Mouse (Mus musculus): Measurements from ENCODE around the gene Zfp563. TPM values are rescaled to one million over a fixed set of nuclear protein-coding genes. Genes with fewer than 3 reads are reported as not detected.

Zfp563 gene
- 3.3 TPM in 2 replicates for polyA plus RNA-seq (2015; fragmentation: Nextera tagmentation; extraction: Ambion mirVana)

- peak; percentile 85 for ATAC-seq
- 4% methylated on average over 34 of the region's 34 CpGs for WGBS
- H3K4me1 ChIP-seq (replicated peaks; ENCODE audit: control insufficient read depth, insufficient read depth, low read length): peaks cover 6% of the 10 kb centered on the region
- peak within 1 kb of the TSS; percentile 83 for H3K27ac ChIP-seq (ENCODE audit: low read depth, low read length)
- H3K4me2 ChIP-seq (replicated peaks; ENCODE audit: low read depth): peak within 1 kb of the TSS; percentile 77
- no peaks in the 10 kb centered on the region for H3K9me3 ChIP-seq (ENCODE audit: control insufficient read depth)
- H3K27me3 ChIP-seq (replicated peaks; ENCODE audit: control insufficient read depth, insufficient read depth, low read length): no peaks in the 10 kb centered on the region
- H3K36me3 ChIP-seq (ENCODE audit: control insufficient read depth, insufficient read depth): no peaks in the 10 kb centered on the region
- no peak for TF ChIP-seq CTCF (IDR thresholded peaks at IDR 0.05; ENCODE audit: low read depth)
- H3K4me3 ChIP-seq (ENCODE audit: low read depth, low read length): peak within 1 kb of the TSS; percentile 56
- peak within 1 kb of the TSS; percentile 64 for H3K9ac ChIP-seq (ENCODE audit: low read depth, low read length)
Measured at GRCm38 (mm10) chr17:33089220-33089949, at the start of gene Zfp563. Gene Zfp563 (plus strand): TSS chr17:33089310.

DNA sequence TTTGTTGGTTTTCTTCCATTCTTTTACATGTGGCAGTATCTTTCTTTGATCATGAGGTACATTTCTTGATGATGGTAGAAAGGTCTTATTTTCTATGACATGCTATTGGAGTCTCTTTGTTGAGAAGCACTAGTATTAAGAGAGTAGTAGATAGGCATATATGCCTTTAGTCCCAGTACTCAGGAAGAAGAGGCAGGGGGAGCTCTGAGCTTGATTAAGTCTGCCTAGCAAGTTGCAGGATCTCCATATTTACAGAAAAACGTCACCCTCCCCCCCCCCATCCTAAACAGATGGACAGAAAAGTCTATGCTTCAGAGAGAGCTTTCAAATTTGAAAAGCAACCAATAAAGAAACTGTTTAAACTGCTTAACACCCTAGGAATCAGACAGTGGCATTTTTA is 30.3 kb upstream of the Zfp563 start:
- Histone ChIP-seq H3K4me3 (ENCODE audit: low read depth, low read length) (no peak overlapping the region), H3K27ac (ENCODE audit: low read depth, low read length) (no peak overlapping the region), H3K4me2 (replicated peaks; ENCODE audit: low read depth) (no peak overlapping the region), H3K9me3 (ENCODE audit: control insufficient read depth) (no peaks in the 10 kb centered on the region), H3K4me1 (replicated peaks; ENCODE audit: control insufficient read depth, insufficient read depth, low read length) (no peaks in the 10 kb centered on the region), H3K9ac (ENCODE audit: low read depth, low read length) (no peak overlapping the region), H3K36me3 (ENCODE audit: control insufficient read depth, insufficient read depth) (no peaks in the 10 kb centered on the region), H3K27me3 (replicated peaks; ENCODE audit: control insufficient read depth, insufficient read depth, low read length) (no peaks in the 10 kb centered on the region)
- 0% methylated on average over 1 of the region's 1 CpGs for WGBS
- TF ChIP-seq CTCF (IDR thresholded peaks at IDR 0.05; ENCODE audit: low read depth): peak; percentile 34; the same call in 1 of the 2 replicates
- ATAC-seq: no peak

- Histone ChIP-seq H3K4me1 (replicated peaks; ENCODE audit: control insufficient read depth, insufficient read depth, low read length) (no peaks in the 10 kb centered on the region), H3K27me3 (replicated peaks; ENCODE audit: control insufficient read depth, insufficient read depth, low read length) (no peaks in the 10 kb centered on the region), H3K4me2 (replicated peaks; ENCODE audit: low read depth) (no peak overlapping the region), H3K4me3 (ENCODE audit: low read depth, low read length) (no peak overlapping the region), H3K9me3 (ENCODE audit: control insufficient read depth) (no peaks in the 10 kb centered on the region), H3K9ac (ENCODE audit: low read depth, low read length) (no peak overlapping the region), H3K27ac (ENCODE audit: low read depth, low read length) (no peak overlapping the region), H3K36me3 (ENCODE audit: control insufficient read depth, insufficient read depth) (no peaks in the 10 kb centered on the region)
- ATAC-seq: no peak
- 7% methylated on average over 1 of the region's 1 CpGs for WGBS
- TF ChIP-seq CTCF (IDR thresholded peaks at IDR 0.05; ENCODE audit: low read depth): no peak
Measured at GRCm38 (mm10) chr17:33063001-33063400, 26.1 kb upstream of the Zfp563 start.

DNA sequence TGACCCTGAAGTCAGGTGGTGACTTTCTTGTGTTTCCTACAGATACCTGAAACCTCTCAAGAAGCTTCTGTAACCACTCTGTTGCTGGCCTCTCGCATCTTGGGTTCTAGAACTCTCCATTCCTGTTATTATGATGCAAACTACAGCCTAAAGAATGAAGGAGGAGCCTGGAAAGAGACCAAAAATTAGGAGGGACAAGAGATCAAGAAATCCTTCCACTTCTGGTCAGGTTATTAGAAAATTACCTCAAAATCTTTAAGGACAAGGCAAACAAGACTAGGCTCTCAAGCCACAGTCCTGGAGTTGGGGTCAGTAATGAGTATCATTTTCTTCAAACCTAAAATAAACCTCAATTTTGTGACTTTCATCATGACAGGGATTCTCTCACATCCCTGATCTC is 21.2 kb upstream of the Zfp563 start, which contains the start of gene 4921501E09Rik:
TSS of gene 4921501E09Rik (minus strand) at position 101 of the 400 bp plus-strand sequence.
- ATAC-seq: no peak
- H3K27ac ChIP-seq (ENCODE audit: low read depth, low read length): no peak within 1 kb of the TSS
- no peaks in the 10 kb centered on the region for H3K4me1 ChIP-seq (replicated peaks; ENCODE audit: control insufficient read depth, insufficient read depth, low read length)
- H3K9ac ChIP-seq (ENCODE audit: low read depth, low read length): no peak within 1 kb of the TSS
- no peak within 1 kb of the TSS for H3K4me2 ChIP-seq (replicated peaks; ENCODE audit: low read depth)
- no peaks in the 10 kb centered on the region for H3K27me3 ChIP-seq (replicated peaks; ENCODE audit: control insufficient read depth, insufficient read depth, low read length)
- no peaks in the 10 kb centered on the region for H3K9me3 ChIP-seq (ENCODE audit: control insufficient read depth)
- TF ChIP-seq CTCF (IDR thresholded peaks at IDR 0.05; ENCODE audit: low read depth): no peak
- H3K4me3 ChIP-seq (ENCODE audit: low read depth, low read length): no peak within 1 kb of the TSS
- no peaks in the 10 kb centered on the region for H3K36me3 ChIP-seq (ENCODE audit: control insufficient read depth, insufficient read depth)
- 58% methylated on average over 1 of the region's 1 CpGs for WGBS

GRCm38 (mm10) chr17:33091630-33092029 is 2.5 kb downstream of the Zfp563 start:
- no peaks in the 10 kb centered on the region for H3K9me3 ChIP-seq (ENCODE audit: control insufficient read depth)
- no peak overlapping the region for H3K27ac ChIP-seq (ENCODE audit: low read depth, low read length)
- no peak for TF ChIP-seq CTCF (IDR thresholded peaks at IDR 0.05; ENCODE audit: low read depth)
- H3K27me3 ChIP-seq (replicated peaks; ENCODE audit: control insufficient read depth, insufficient read depth, low read length): no peaks in the 10 kb centered on the region
- H3K4me3 ChIP-seq (ENCODE audit: low read depth, low read length): no peak overlapping the region
- H3K4me2 ChIP-seq (replicated peaks; ENCODE audit: low read depth): no peak overlapping the region; the same call in 1 of the 2 replicates
- WGBS: 88% methylated on average over 1 of the region's 1 CpGs
- H3K36me3 ChIP-seq (ENCODE audit: control insufficient read depth, insufficient read depth): no peaks in the 10 kb centered on the region
- no peak overlapping the region for H3K9ac ChIP-seq (ENCODE audit: low read depth, low read length)
- peaks cover 6% of the 10 kb centered on the region for H3K4me1 ChIP-seq (replicated peaks; ENCODE audit: control insufficient read depth, insufficient read depth, low read length)
- no peak for ATAC-seq

DNA sequence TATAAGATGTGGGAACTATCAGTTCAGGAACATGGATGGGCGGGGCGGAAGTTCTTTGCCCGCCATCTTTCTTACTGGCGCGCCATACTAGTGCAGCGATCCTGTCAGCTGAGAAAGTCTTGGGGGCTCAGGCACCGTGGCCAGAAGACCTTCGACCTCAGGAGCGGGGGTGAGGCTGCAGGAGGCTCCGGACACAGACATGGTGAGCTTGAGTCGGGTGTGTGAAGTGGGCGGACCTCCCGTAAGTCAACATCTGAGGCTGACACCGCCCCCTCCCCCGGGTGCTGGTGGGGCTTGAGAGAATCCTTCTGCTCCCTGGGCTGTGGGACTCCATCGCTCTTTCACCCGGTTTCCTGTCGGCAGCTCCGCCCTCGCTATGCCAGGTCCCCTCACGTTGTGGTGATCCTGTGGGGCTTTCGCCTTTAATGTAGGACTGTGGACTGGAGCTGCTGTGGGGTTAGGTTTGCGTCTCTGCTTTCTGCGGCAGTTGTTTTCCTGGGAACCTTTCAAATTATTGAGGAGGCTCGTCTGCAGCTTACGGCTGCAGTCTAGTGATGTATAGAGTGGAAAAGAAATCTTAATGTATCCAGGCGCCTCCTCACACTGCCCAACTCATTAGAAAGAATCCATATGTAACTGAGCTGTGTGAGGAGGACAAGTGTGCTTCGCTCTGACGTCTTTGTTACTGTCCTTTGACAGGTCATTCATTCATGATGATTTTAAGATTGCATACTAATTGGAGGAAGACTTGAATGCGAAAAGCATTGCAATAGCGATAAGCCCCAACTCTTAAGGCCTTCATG is 3.5 kb downstream of the Zfp563 start:
- peak overlapping the region; percentile 79 for H3K4me3 ChIP-seq (ENCODE audit: low read depth, low read length)
- H3K9ac ChIP-seq (ENCODE audit: low read depth, low read length): peak overlapping the region; percentile 70
- WGBS: 2% methylated on average over 31 of the region's 31 CpGs
- no peaks in the 10 kb centered on the region for H3K9me3 ChIP-seq (ENCODE audit: control insufficient read depth)
- H3K27me3 ChIP-seq (replicated peaks; ENCODE audit: control insufficient read depth, insufficient read depth, low read length): no peaks in the 10 kb centered on the region
- peak overlapping the region; percentile 90 for H3K27ac ChIP-seq (ENCODE audit: low read depth, low read length)
- H3K4me1 ChIP-seq (replicated peaks; ENCODE audit: control insufficient read depth, insufficient read depth, low read length): peaks cover 6% of the 10 kb centered on the region
- peak; percentile 68 for ATAC-seq
- peak overlapping the region; percentile 78 for H3K4me2 ChIP-seq (replicated peaks; ENCODE audit: low read depth)
- no peak for TF ChIP-seq CTCF (IDR thresholded peaks at IDR 0.05; ENCODE audit: low read depth)
- H3K36me3 ChIP-seq (ENCODE audit: control insufficient read depth, insufficient read depth): no peaks in the 10 kb centered on the region

All from intestine, postnatal 0 days (tissue).